Mouse (Mus musculus) liver, postnatal 0 days (tissue): ENCODE measurements at regions not wholly inside any gene's neighbourhood (a gene's known extent, or its start where the extent isn't known, plus 50 kb on each side); places are given as distances from the start of the nearest gene placed in this dataset.

Experiments
- CTCF ChIP-seq: sonication (generic); IDR thresholded peaks from 2 replicates; pipeline ENCODE4 v1.5.1; 2016; ENCODE audit warnings: antibody characterized with exemption, low read depth
- EP300 ChIP-seq: IDR thresholded peaks from 2 replicates; pipeline ENCODE4 v1.6.1; 2016; ENCODE audit warnings: antibody characterized with exemption, low read depth, mild to moderate bottlenecking

DNA sequence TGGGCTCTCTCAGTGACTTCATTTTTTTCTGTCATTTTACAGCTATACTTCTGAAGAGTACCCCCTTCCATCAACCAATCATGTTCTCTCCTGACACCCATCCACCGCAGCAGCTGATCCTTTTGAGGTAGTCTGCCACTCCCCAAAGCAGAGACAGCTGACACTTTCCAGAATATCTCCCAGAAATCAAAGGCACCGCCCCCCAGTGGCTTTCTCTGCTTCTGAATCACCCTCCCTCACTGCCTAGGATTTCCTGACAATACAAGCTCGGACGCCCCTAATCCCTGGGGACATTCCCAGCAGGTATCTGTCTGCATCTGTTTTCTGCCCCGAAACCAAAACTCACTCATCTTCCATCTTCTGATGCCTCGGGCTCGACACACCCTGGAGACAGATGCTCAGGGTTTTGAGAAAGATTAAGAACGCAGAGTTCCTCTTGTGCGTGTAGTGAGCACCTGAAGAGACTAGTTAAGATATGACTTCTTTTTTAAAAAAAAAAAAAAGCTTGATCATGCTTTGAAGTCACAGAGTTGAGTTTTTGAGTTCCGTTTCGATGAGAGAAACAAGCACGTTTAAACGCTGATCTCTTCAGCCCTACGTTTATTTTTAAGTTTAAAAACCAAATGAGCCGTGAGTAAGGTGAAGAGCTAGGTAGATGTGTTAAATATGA is 292.8 kb downstream of the Gadd45g start:
- TF ChIP-seq CTCF (no peak), EP300 (no peak)
